Mouse (Mus musculus) limb, embryonic 11.5 days (tissue): Measurements from ENCODE around the gene Rassf6. TPM values are rescaled to one million over a fixed set of nuclear protein-coding genes. Genes with fewer than 3 reads are reported as not detected.

Source experiments
- ATAC-seq: fragments of 200-750 bp; cut with Nextera tagmentation; 2 replicates; pipeline ENCODE4 v1.8.0; 2017; ENCODE audit warnings: low read depth; ENCODE audit not compliant: insufficient number of reproducible peaks, low FRiP score, low TSS enrichment
- DNase-seq: peaks from one replicate; pipeline ENCODE4 v3.0.0-alpha.2; 2015; ENCODE audit warnings: low spot score
- H3K27ac ChIP-seq: fragments of 300-500 bp; sonication (generic); replicated peaks from 2 replicates; pipeline ENCODE4 v1.5.1; 2014; ENCODE audit warnings: low read depth, mild to moderate bottlenecking, low read length
- H3K27me3 ChIP-seq: fragments of 300-500 bp; sonication (generic); 2 replicates; pipeline ENCODE4 v1.6.1; 2014; ENCODE audit warnings: mild to moderate bottlenecking, low read length, mixed read lengths; ENCODE audit not compliant: control insufficient read depth, insufficient read depth
- H3K36me3 ChIP-seq: fragments of 300-500 bp; sonication (generic); 2 replicates; pipeline ENCODE4 v1.6.1; 2014; ENCODE audit warnings: mild to moderate bottlenecking, low read length, moderate library complexity, mixed read lengths; ENCODE audit not compliant: control insufficient read depth, insufficient read depth
- H3K4me1 ChIP-seq: fragments of 300-500 bp; sonication (generic); 2 replicates; pipeline ENCODE4 v1.6.1; 2014; ENCODE audit warnings: low read length, mixed read lengths; ENCODE audit not compliant: control insufficient read depth, insufficient read depth
- H3K4me2 ChIP-seq: fragments of 300-500 bp; sonication (generic); 2 replicates; pipeline ENCODE4 v1.6.1; 2014; ENCODE audit warnings: low read depth, mild to moderate bottlenecking, moderate library complexity; ENCODE audit not compliant: severe bottlenecking
- H3K4me3 ChIP-seq: fragments of 300-500 bp; sonication (generic); 2 replicates; pipeline ENCODE4 v1.5.1; 2014; ENCODE audit warnings: low read depth, low read length
- H3K9ac ChIP-seq: fragments of 300-500 bp; sonication (generic); 2 replicates; pipeline ENCODE4 v1.6.1; 2014; ENCODE audit warnings: mild to moderate bottlenecking, low read length
- H3K9me3 ChIP-seq: fragments of 300-500 bp; sonication (generic); 2 replicates; pipeline ENCODE4 v1.6.1; 2016; ENCODE audit warnings: low read length; ENCODE audit not compliant: control insufficient read depth
- WGBS: fragments of 180-500 bp; shearing (Covaris S2); extraction: QIAGEN DNeasy Blood & Tissue Kit; methylation state at CpG from one replicate; pipeline ENCODE4 v1.1.7; 2014; 5-methylcytosine and 5-hydroxymethylcytosine counted together
- polyA plus RNA-seq: library from polyadenylated mRNA; unstranded; fragments of >200 nt; fragmentation: Nextera tagmentation; extraction: Ambion mirVana; gene quantifications from 2 replicates; pipeline ENCODE4 v1.2.1, GENCODE M21; 2014

The Rassf6 gene
- polyA plus RNA-seq, 1 experiment from 2014 or later = 0.73 TPM

- WGBS = 81% methylated on average over 6 of the region's 6 CpGs
- H3K4me1 ChIP-seq = no peaks in the 10 kb centered on the region
- DNase-seq (no peak), ATAC-seq (no peak)
- H3K27ac ChIP-seq = no peak overlapping the region
- no peak overlapping the region for H3K4me3 ChIP-seq
- H3K36me3 ChIP-seq = no peaks in the 10 kb centered on the region
- H3K4me2 ChIP-seq = no peak overlapping the region
- no peaks in the 10 kb centered on the region for H3K9me3 ChIP-seq
- no peak overlapping the region for H3K9ac ChIP-seq
- no peaks in the 10 kb centered on the region for H3K27me3 ChIP-seq
Observed at GRCm38 (mm10) chr5:90591936-90592335, 48.5 kb downstream of the Rassf6 start.

- no peak for DNase-seq
Observed at GRCm38 (mm10) chr5:90590676-90591075, 49.8 kb downstream of the Rassf6 start.

DNA sequence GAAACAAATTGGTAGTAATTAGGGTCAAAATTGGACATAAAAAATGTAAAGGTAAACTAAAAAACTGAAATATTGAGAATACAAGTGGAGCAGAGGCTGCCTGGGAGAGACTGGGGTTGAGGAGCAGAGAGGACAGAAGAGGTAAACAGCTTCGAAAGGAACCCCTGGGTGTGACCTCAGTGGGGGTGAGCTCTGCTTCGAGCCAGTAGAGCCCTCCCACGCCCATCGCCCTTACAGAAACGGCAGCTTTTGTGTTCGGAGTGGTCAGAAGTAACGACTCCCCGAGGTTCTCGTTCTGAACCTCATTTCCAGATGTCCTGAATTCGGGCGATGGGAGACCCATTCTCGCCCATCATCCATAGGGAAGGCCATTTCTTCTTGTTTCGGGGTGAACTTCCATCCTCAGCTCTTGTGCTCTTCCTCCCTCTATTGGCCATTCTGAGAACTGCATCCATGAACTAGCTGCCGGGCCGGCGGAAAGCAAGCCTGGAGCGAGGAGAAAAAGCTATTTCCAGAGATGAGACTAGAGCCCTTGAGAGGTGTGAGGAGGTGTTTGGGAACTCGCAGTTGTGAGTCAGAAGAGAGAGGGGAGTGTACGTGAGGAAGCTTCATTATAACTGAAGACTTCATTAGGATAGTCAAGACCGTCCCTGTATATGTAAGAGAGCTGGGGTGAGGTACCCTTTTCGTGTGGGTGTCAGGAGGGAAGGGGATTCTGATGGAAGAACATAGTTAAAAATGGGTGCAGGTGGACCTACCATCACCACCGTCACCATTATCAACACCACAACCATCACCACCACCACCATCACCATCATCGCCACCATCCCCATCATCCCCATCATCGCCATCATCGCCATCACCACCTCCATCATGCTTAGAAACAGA is 51.5 kb downstream of the Rassf6 start:
- H3K36me3 ChIP-seq = no peaks in the 10 kb centered on the region
- H3K4me3 ChIP-seq = peak overlapping the region; percentile 5; the same call in 1 of the 2 replicates
- peak overlapping the region; percentile 41; the same call in 1 of the 2 replicates for H3K4me2 ChIP-seq
- DNase-seq = peak; percentile 83
- 0 out of 2 replicates have a peak overlapping the region, but pooled peaks have one; percentile 17 for H3K9ac ChIP-seq
- peak; percentile 62; the same call in 1 of the 2 replicates for ATAC-seq
- no peaks in the 10 kb centered on the region for H3K4me1 ChIP-seq
- no peaks in the 10 kb centered on the region for H3K27me3 ChIP-seq
- WGBS = 26% methylated on average over 25 of the region's 25 CpGs
- no peaks in the 10 kb centered on the region for H3K9me3 ChIP-seq
- H3K27ac ChIP-seq = no peak overlapping the region

More at GRCm38 (mm10) chr5:90590676-90591075, 49.8 kb downstream of the Rassf6 start:
- H3K4me3 ChIP-seq = no peak overlapping the region
- H3K4me1 ChIP-seq = no peaks in the 10 kb centered on the region
- no peaks in the 10 kb centered on the region for H3K9me3 ChIP-seq
- WGBS = 81% methylated on average over 10 of the region's 10 CpGs
- no peaks in the 10 kb centered on the region for H3K36me3 ChIP-seq
- H3K4me2 ChIP-seq = no peak overlapping the region
- H3K27me3 ChIP-seq = no peaks in the 10 kb centered on the region
- no peak overlapping the region for H3K27ac ChIP-seq
- no peak overlapping the region for H3K9ac ChIP-seq
- no peak for ATAC-seq

GRCm38 (mm10) chr5:90588104-90588503 is 52.4 kb downstream of the Rassf6 start:
- no peak for DNase-seq

DNA sequence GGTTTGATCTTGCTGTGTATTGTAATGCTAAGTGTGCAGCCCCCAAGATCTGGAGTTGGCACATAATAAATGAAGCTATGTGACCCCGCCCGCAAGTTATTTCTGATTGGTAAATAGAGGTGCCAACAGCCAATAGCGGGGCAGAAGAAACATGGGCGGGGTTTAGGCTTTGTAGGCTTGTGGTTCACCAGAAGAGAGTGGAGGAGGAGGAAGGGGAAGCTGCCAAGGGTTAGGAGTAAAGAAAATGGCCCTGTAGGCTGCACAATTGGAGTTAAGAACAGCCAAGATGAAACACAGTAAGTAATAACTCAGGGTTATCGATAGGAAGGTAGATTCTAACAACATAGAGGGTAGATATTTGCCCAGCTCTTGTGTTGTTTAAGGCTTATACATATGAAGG is 53.9 kb downstream of the Rassf6 start:
- H3K27ac ChIP-seq = no peak overlapping the region
- 74% methylated on average over 5 of the region's 5 CpGs for WGBS

More at GRCm38 (mm10) chr5:90588104-90588503, 52.4 kb downstream of the Rassf6 start:
- ATAC-seq = no peak
- Histone ChIP-seq H3K27ac (no peak overlapping the region), H3K9ac (no peak overlapping the region), H3K4me1 (no peaks in the 10 kb centered on the region), H3K9me3 (no peaks in the 10 kb centered on the region), H3K27me3 (no peaks in the 10 kb centered on the region), H3K36me3 (no peaks in the 10 kb centered on the region), H3K4me3 (no peak overlapping the region), H3K4me2 (no peak overlapping the region)
- 88% methylated on average over 5 of the region's 5 CpGs for WGBS

GRCm38 (mm10) chr5:90584799-90585198 is 55.7 kb downstream of the Rassf6 start:
- DNase-seq (no peak), ATAC-seq (no peak)
- H3K27ac ChIP-seq = no peak overlapping the region
- WGBS = 86% methylated on average over 7 of the region's 7 CpGs
- H3K9ac ChIP-seq = no peak overlapping the region
- H3K36me3 ChIP-seq = no peaks in the 10 kb centered on the region
- no peaks in the 10 kb centered on the region for H3K4me1 ChIP-seq
- no peak overlapping the region for H3K4me2 ChIP-seq
- H3K27me3 ChIP-seq = no peaks in the 10 kb centered on the region
- no peak overlapping the region for H3K4me3 ChIP-seq
- no peaks in the 10 kb centered on the region; the same call in 1 of the 2 replicates for H3K9me3 ChIP-seq

More for the DNA sequence above, 53.9 kb downstream of the Rassf6 start:
- no peak for ATAC-seq
- DNase-seq = no peak
- no peak overlapping the region for H3K4me2 ChIP-seq
- no peaks in the 10 kb centered on the region for H3K9me3 ChIP-seq
- no peak overlapping the region for H3K4me3 ChIP-seq
- H3K27me3 ChIP-seq = no peaks in the 10 kb centered on the region
- no peak overlapping the region for H3K9ac ChIP-seq
- no peaks in the 10 kb centered on the region for H3K36me3 ChIP-seq
- H3K4me1 ChIP-seq = no peaks in the 10 kb centered on the region

GRCm38 (mm10) chr5:90582179-90582578 is 58.3 kb downstream of the Rassf6 start:
- Histone ChIP-seq H3K9ac (no peak overlapping the region), H3K9me3 (no peaks in the 10 kb centered on the region; the same call in 1 of the 2 replicates), H3K36me3 (no peaks in the 10 kb centered on the region), H3K4me3 (no peak overlapping the region), H3K4me1 (no peaks in the 10 kb centered on the region), H3K27ac (no peak overlapping the region), H3K27me3 (no peaks in the 10 kb centered on the region), H3K4me2 (no peak overlapping the region)
- 90% methylated on average over 6 of the region's 6 CpGs for WGBS
- ATAC-seq (no peak), DNase-seq (no peak)

GRCm38 (mm10) chr5:90579556-90579955 is 60.9 kb downstream of the Rassf6 start:
- no peaks in the 10 kb centered on the region for H3K27me3 ChIP-seq
- no peaks in the 10 kb centered on the region; the same call in 1 of the 2 replicates for H3K9me3 ChIP-seq
- H3K4me3 ChIP-seq = no peak overlapping the region
- H3K9ac ChIP-seq = no peak overlapping the region
- H3K4me1 ChIP-seq = no peaks in the 10 kb centered on the region
- H3K27ac ChIP-seq = no peak overlapping the region
- ATAC-seq (no peak), DNase-seq (no peak)
- WGBS = 89% methylated on average over 9 of the region's 9 CpGs
- H3K36me3 ChIP-seq = no peaks in the 10 kb centered on the region
- H3K4me2 ChIP-seq = no peak overlapping the region
